Mouse (Mus musculus): Measurements from ENCODE around the gene Gm21440. TPM values are rescaled to one million over a fixed set of nuclear protein-coding genes. Genes with fewer than 3 reads are reported as not detected.
"Not testable (repeated sequence)": the region's sequence is repeated elsewhere in the genome, so short reads cannot be mapped to it uniquely, and the experiment has no call there.

Gm21440 gene
- not detected in 2 replicates for polyA plus RNA-seq (2012; rRNA removed)

DNA sequence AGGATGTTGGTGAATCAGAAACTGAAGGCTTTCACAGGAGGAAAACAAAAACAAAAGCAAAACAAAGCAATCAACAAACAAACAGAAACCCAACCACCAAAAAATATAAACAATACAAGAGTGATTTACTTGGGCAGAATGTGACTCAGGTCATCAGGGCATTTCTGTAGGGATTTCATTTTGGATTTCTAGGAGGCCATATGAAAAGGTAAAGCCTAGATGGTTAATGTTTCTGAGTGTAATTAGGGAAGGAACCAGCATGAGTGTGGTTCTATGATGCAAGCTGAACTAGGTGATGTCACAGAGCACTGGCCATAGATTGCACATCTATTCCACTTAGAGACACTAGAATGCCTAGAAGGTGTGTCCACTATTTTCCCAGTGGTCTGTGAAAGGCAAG lies at the start of gene Gm21440, which contains the start of gene Gm21454:
TSS of gene Gm21440 (plus strand) at position 301 of the 400 bp plus-strand sequence.
TSS of gene Gm21454 (plus strand) at position 352 of the 400 bp plus-strand sequence.
- DNase-seq (ENCODE audit: low read depth, low spot score), result not testable (repeated sequence)

DNA sequence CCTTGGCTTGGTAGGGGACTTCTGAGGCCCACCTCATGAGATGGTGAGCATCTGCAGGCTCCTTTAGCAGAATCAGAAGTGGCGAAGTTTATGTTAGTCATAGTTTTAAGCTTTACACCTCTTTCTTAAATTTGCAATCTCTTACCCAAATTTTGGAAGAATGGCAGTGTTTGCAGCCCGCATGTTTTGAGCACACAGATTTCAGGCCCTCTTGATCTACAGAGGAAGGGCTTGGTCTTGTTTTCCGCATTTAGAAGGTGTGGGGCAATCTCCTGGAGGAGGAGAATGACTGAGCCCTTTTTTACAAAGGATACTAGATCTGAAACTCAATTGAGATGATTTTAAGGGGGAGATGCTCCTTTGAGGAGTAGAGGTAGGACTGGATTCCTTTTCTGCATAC lies 28.4 kb upstream of the Gm21440 start, which contains the start of gene Gm21828:
TSS of gene Gm21828 (minus strand) at position 101 of the 400 bp plus-strand sequence.
- not testable (repeated sequence) for DNase-seq (ENCODE audit: low read depth, low spot score)
- no CpG with 5 or more reads among the region's 3 CpGs for WGBS

Other genes starting within 250 kb of the Gm21440 start
- not detected in 2 replicates for gene Gm20807, start 209.5 kb upstream of the Gm21440 start, polyA plus RNA-seq (2012; rRNA removed)
- not detected in 2 replicates for gene Gm21891, start 118.9 kb upstream of the Gm21440 start, polyA plus RNA-seq (2012; rRNA removed)
- not detected in 2 replicates for gene Gm21425, start 90.4 kb upstream of the Gm21440 start, polyA plus RNA-seq (2012; rRNA removed)
- gene Gm21828, start 28.5 kb upstream of the Gm21440 start, polyA plus RNA-seq (2012; rRNA removed), result not detected in 2 replicates
- gene Gm21454, start 51 bp downstream of the Gm21440 start, polyA plus RNA-seq (2012; rRNA removed), result not detected in 2 replicates
- not detected in 2 replicates for gene Gm21725, start 96.7 kb downstream of the Gm21440 start, polyA plus RNA-seq (2012; rRNA removed)
- not detected in 2 replicates for gene Gm21866, start 213.2 kb downstream of the Gm21440 start, polyA plus RNA-seq (2012; rRNA removed)
- gene Gm20773, start 241.6 kb downstream of the Gm21440 start, polyA plus RNA-seq (2012; rRNA removed), result not detected in 2 replicates

Data from large intestine, adult 2 months (tissue).